Mouse (Mus musculus) granulocyte monocyte progenitor cell, adult 5-6 weeks (primary cell): Measurements from ENCODE around the gene Fez1. TPM values are rescaled to one million over a fixed set of nuclear protein-coding genes. Genes with fewer than 3 reads are reported as not detected.

Experiments
- ATAC-seq: replicated peaks from 2 replicates; pipeline ENCODE4 v1.8.0; 2016; ENCODE audit warnings: mild to moderate bottlenecking, moderate TSS enrichment, inconsistent platforms; ENCODE audit not compliant: poor library complexity, severe bottlenecking
- total RNA-seq, 2 experiments: library from RNA; stranded (forward) in 1 of 2; stranded (reverse) in 1 of 2; fragments of 200-712, 200-1000 nt in 1 of 2; fragments of >200 nt in 1 of 2; fragmentation: Nextera tagmentation in 1 of 2; gene quantifications; 2 replicates each; pipeline ENCODE4 v1.2.3; 2014 to 2017

Fez1 gene
- total RNA-seq, 2 experiments from 2014 or later: not detected

DNA sequence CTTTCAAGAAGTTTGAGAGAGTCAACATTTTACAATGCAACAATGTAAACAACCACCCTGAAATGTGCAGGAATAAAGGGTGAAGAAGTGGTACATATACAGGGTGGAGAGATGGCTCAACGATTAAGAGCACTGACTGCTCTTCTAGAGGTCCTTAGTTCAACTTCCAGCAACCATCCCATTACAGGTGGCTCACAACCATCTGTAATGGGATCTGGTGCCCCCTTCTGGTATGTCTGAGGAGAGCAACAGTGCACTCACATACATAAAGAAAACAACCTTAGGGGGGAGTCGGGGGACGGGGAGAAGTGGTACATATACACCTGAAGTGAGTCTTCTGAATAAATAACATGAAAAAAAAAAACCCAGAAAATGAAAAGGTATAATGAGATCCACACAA is 63.6 kb downstream of the Fez1 start:
- ATAC-seq: no peak; the same call in 1 of the 2 replicates

DNA sequence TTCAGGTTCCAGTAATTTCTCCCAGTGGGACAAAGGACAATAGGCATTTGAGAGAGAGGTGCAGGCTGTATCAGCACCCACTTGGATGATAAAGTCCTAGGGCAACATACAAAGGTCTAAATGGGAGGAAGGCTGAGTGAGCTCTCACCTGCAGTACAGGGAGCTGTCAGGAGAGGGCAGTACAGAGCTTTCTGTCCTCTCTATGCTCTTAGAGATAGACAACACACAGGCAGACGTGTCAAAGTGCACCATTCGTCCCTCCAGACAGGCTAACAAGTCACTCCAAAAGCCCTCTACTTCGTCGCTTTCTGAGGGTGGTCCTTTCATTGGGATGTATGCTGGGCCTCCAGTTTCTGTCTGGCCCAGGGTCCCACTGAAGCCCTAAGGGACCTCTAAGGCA is 68.9 kb downstream of the Fez1 start:
- peak; percentile 50; the same call in 1 of the 2 replicates for ATAC-seq

- ATAC-seq: no peak
These were observed 71.8 kb downstream of the Fez1 start for GRCm38 (mm10) chr9:36893413-36893990.

DNA sequence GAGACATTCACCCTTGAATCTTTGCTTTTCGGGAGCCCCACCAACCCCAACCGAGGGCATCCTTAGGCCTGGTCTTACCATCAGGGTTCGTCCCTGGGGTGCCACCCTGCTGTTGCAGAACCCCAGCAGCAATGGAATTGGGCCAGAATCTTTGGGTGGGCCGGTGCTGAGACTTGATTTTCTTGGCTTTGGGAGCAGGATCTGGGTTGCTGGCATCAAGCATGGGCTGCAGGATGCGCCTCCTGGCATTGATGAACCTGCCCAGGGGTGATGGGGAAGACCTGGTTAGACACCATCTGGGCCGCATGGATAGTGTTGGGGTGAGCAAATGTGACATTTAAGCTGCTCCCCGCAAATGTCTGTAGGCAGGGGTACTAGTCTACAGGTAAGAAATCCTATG is 72.6 kb downstream of the Fez1 start:
- no peak for ATAC-seq

DNA sequence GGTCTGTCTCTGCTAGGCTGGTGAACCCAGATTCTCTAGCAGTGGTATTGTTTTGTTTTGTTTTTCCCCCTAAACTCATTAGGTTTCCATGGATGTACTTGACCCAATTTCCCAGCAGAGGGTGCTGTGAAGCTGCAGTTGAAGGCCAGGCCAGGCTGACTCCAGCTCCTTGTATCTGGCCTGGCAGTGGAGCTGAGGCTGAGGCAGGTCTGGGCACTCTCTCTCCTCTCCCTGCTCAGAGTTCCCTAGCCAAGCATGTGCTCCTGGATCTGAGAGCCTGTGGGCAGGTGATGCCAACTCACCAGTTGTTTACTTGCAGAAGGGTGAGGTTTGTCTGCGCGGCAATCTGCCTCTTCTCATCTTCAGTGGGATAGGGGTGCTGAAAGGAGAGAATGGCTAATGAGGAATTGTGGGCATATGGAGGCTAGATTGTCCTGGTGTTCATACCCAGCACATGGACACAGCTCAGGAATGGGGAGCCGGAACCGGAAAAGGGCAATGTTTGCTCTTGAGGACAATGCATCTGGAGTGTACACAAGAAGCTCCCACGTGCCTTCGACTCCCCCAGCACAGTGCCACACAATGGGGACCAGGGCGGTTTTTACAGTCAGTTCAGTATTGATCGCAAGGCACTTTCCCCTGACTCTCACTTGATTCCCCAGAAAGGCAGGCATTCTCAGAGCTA is 73.5 kb downstream of the Fez1 start:
- ATAC-seq: peak; percentile 48

DNA sequence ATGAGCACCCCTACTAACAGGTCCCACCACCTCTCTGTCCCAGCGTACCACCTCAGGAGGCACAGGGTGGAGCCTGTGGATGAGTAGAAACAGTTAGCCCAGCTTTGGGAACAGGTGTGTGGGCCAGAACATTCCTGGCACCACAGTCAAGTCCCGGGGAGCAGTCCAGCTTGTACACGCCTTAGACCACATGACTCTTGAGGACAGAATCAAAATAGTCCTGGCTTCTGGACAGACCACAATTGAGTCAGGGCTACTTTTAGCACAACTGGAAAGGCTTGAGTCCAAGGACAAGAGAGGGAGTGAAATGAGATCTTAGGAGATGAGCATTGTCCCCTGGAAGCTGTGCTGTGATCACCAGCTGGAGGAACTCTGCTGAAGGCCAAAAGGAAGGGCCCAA is 76.9 kb downstream of the Fez1 start:
- no peak for ATAC-seq

DNA sequence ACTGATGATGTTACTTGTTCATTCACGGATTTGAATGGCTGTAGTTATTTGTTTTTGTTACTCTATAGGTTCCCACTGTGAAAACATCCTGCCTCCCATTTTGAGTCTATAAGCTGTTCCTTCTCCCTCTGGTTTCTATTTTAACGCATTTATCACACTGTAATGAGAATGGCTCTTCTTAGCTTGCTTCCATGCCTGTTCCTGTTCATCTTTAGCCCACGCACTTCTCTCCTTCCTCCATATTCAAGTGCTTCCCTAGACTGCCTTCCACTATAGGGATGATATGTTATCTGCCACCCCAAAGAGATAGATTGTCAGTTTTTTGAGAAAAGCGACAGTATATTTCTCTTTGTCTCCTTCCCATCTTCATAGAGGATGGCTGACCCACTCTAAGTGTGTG is 78.8 kb downstream of the Fez1 start:
- no peak for ATAC-seq

DNA sequence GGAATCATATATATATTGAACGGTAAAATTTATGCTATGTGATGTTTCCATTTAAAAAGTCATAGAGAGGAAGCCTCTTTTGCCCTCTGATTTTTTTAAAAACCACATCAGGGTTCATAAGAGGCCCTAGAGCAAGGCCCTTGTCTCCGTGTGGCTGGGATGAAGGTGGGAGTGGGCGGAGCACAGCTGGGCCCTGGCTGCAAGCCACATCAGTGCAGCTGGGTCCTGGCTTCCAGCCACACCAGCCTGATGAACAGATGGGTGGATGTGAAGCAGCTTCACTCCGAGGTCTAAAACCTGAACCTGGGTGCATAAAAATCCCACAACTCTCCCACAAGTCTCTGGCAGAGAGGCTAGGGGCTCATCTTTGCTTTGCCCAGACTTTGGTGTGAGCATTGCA is 83.8 kb downstream of the Fez1 start:
- no peak for ATAC-seq

GRCm38 (mm10) chr9:36916362-36916761 is 94.7 kb downstream of the Fez1 start:
- peak; percentile 93 for ATAC-seq

DNA sequence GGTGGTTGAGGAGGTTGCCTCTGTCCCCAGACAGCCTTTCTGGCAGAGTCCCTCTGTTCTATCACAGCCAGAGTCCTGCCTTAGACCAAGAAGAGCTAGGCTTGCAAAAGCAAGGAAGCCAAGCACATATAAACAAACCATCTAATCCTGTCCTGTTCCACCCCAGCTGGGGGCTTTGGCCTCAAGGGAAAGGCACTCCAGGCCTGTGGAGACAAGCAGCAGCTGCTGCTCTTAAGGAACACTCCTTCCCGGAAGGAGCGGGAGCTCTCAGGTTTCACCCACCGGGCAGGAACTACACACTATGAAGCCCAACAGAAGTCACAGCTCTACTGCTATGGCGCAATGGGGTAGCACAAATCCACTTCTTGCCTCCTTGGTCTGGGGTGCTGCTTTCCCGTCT is 95.3 kb downstream of the Fez1 start:
- no peak for ATAC-seq

GRCm38 (mm10) chr9:36918582-36918981 is 96.9 kb downstream of the Fez1 start:
- no peak for ATAC-seq

DNA sequence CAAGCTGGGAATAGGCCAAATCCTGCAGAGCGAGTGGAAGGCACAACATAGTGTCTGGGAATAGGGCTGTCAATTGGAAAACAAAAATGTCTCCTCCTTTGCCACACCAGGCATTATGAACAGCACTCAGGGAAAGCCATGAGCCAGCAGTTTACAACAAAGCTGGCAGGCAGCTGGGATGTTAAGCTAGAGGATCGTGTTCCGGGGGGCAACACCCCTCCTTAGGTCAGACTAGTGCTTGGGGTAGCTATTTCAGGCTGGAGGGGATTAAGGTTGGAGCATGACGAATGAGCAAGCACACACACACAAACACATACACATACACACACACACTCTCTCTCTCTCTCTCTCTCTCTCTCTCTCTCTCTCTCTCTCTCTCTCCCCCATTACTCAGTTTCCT is 97.8 kb downstream of the Fez1 start:
- no peak for ATAC-seq

DNA sequence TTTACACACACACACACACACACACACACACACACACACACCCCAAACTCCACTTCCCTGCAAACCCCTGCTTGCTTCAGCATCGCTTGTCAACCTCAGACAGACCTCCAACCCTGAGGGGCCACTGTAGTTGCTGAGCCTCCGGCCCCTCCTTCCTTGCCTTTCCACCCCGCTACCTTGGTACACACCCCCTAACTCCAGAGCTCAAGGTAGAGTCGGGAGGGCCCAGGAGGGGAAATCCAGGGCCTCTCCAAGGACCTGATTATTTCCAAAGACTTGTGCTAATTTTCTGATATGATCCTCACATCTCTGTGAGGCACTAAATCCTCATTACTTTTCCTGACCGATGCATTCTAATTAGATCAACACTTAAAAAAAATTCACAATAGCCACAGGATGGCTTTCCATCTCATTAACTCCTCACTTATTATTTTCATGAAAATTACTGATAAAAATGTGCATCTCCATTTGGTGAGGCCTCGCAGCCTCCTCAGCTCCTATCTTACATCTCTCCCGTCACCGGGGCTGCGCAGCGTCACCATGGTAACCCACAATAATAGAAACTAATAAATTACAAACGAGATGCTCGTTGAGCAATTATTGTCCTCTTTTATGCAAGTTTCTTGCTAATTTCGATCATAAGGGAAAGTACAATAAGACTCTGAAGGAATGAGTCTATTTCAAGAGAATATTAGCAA is 100.2 kb downstream of the Fez1 start:
- no peak for ATAC-seq

DNA sequence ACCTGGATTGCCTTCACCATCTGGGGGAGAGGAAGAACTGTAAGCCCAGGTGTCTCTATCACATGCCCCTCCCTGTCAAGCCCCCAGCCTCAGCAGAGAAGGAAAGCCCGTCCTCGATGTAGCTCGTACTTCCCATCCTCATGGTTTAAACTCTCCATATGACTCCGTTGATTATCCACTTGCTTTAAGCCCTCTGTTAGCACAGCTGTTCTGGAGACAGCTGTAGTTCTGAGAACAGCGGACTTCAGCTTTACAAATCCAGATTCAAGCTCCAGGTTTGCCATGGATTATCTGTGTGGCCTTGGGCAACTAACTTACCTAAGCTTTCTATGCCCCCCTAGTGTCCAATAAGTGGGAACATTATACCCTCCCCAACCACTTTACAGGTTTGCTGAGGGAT is 102.1 kb downstream of the Fez1 start:
- no peak for ATAC-seq

Other genes starting within 250 kb of the Fez1 start
- gene Gm17689, start 239.2 kb upstream of the Fez1 start, total RNA-seq (2014; fragmentation: Nextera tagmentation): not detected in 2 replicates
- not detected in 2 replicates for gene Gm17689, start 239.2 kb upstream of the Fez1 start, total RNA-seq (2017)
- not detected in 2 replicates for gene A630095E13Rik, start 178.5 kb upstream of the Fez1 start, total RNA-seq (2014; fragmentation: Nextera tagmentation)
- not detected in 2 replicates for gene A630095E13Rik, start 178.5 kb upstream of the Fez1 start, total RNA-seq (2017)
- gene Acrv1, start 128.6 kb upstream of the Fez1 start, total RNA-seq (2014; fragmentation: Nextera tagmentation): not detected in 2 replicates
- gene Acrv1, start 128.6 kb upstream of the Fez1 start, total RNA-seq (2017): not detected in 2 replicates
- gene Chek1, start 94.8 kb upstream of the Fez1 start, total RNA-seq (2014; fragmentation: Nextera tagmentation): 45.0 and 55.1 TPM in 2 replicates
- 122 and 141 TPM in 2 replicates for gene Chek1, start 94.8 kb upstream of the Fez1 start, total RNA-seq (2017)
- gene Stt3a, start 54.2 kb upstream of the Fez1 start, total RNA-seq (2014; fragmentation: Nextera tagmentation): 193 and 246 TPM in 2 replicates
- 596 and 768 TPM in 2 replicates for gene Stt3a, start 54.2 kb upstream of the Fez1 start, total RNA-seq (2017)
- 47.8 and 59.9 TPM in 2 replicates for gene Ei24, start 24.5 kb upstream of the Fez1 start, total RNA-seq (2014; fragmentation: Nextera tagmentation)
- 36.9 and 43.2 TPM in 2 replicates for gene Ei24, start 24.5 kb upstream of the Fez1 start, total RNA-seq (2017)